Mouse (Mus musculus) adipose tissue, adult 10 weeks (tissue): ENCODE data around the gene Rexo2. TPM values are rescaled to one million over a fixed set of nuclear protein-coding genes. Genes with fewer than 3 reads are reported as not detected.

ENCODE experiments used
- polyA plus RNA-seq: library from polyadenylated mRNA; stranded (reverse); fragments of 350-450 nt; fragmentation: Illumina TruSeq; extraction: RNeasy Lipid Tissue Mini Kit (QIAGEN cat#74804); gene quantifications from one replicate; pipeline ENCODE4 v1.2.3, GENCODE M21; 2014; ENCODE audit warnings: low read depth, low replicate concordance

Rexo2 gene
- 83.3 TPM for polyA plus RNA-seq

GRCm38 (mm10) chr9:48480411-48481213 is at the start of gene Rexo2:
Gene Rexo2 (minus strand): TSS chr9:48480623.

GRCm38 (mm10) chr9:48494817-48495547 is 14.6 kb upstream of the Rexo2 start, which contains the start of the genes Rbm7 and Gm5617:
Gene Rbm7 (minus strand): TSS chr9:48495299.
Gene Gm5617 (plus strand): TSS chr9:48495442.

Other genes starting within 250 kb of the Rexo2 start
- 32.9 TPM for gene Nxpe2, start 127.2 kb downstream of the Rexo2 start, polyA plus RNA-seq
- gene Rbm7, start 14.7 kb upstream of the Rexo2 start, polyA plus RNA-seq, result 55.5 TPM
- gene Gm5617, start 14.8 kb upstream of the Rexo2 start, polyA plus RNA-seq, result 112 TPM
- gene Nnmt, start 124.5 kb upstream of the Rexo2 start, polyA plus RNA-seq, result 112 TPM